In the genomic region with DNA sequence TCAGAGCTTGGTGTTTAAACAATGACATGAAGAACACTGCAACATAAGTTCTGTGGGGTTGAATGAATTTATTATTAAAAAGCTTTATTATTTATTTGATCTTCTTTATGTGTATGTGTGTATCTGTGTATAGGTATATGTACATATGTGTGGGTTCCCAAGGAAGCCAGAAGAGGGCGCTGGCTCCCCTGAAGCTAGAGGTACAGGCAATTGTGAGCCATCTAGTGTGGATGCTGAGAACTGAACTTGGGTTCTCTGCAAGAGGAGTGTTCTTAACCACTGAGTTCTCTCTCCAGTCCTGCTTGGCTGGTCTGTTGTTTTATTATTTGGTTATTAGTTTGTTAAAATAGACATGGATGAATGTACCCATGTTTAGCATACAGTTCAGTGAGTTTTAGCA, we compare ENCODE assay signal across 23 mouse cellular contexts. TPM values are rescaled to one million over a fixed set of nuclear protein-coding genes. Genes with fewer than 3 reads are reported as not detected.
DNase-seq lines count a peak whose midpoint lies in the region; ATAC-seq and TF ChIP-seq lines count a peak whose summit lies in the region.
"Had no signal": no experiment of that assay in that cellular context is flagged by ENCODE, and none has a peak within 500 bp of the region (broad histone marks: within the 10 kb centered on the region; RNA-seq: fewer than 3 reads in every experiment).

No protein-coding gene starts in this region.

- peaks cover 25% of the 10 kb centered on the region for H3K36me3 ChIP-seq in midbrain, postnatal 0 days (ENCODE audit: insufficient read depth, low read length)
- H3K36me3 ChIP-seq in midbrain, embryonic 13.5 days = peaks cover 49% of the 10 kb centered on the region
- peaks cover 11% of the 10 kb centered on the region; the same call in 1 of the 2 replicates for H3K36me3 ChIP-seq in stomach, postnatal 0 days (ENCODE audit: control insufficient read depth, insufficient read depth, low read length)

- H3K9ac ChIP-seq in midbrain, postnatal 0 days (replicated peaks; ENCODE audit: low read length, poor library complexity, severe bottlenecking) = no peak overlapping the region
- H3K9ac ChIP-seq in midbrain, embryonic 13.5 days (replicated peaks) = no peak overlapping the region
- no peak overlapping the region for H3K9ac ChIP-seq in stomach, postnatal 0 days (ENCODE audit: low read length)
- H3K9ac ChIP-seq: heart, embryonic 15.5 days; hindbrain, embryonic 15.5 days; liver, embryonic 12.5 days; neural tube, embryonic 12.5 days had no signal

- peak; percentile 26 for DNase-seq in CD4-positive, CD25-positive, alpha-beta regulatory T cell, adult 2 months (ENCODE audit: low read depth, low spot score)
- DNase-seq in layer of hippocampus, adult 2 months (ENCODE audit: low spot score in 2 of 2) = no peak
- DNase-seq in layer of hippocampus, postnatal 36 days = no peak
- DNase-seq in midbrain, postnatal 0 days (ENCODE audit: low spot score) = no peak
- no peak for DNase-seq in stomach, postnatal 0 days (ENCODE audit: low spot score)
- no peak for DNase-seq in urinary bladder, postnatal 25 days (ENCODE audit: low spot score)
- DNase-seq: adrenal gland, adult 2 months; cerebellum, adult 18-20 months; cerebellum, postnatal 14 days; gastrocnemius, postnatal 36 days; heart, postnatal 36 days; kidney, adult 11 months; right cerebral cortex, postnatal 14 days; thymus, postnatal 25 days had no signal

- H3K27me3 ChIP-seq in midbrain, postnatal 0 days (ENCODE audit: insufficient read depth, low read length) = no peaks in the 10 kb centered on the region
- H3K27me3 ChIP-seq in midbrain, embryonic 13.5 days = no peaks in the 10 kb centered on the region
- H3K27me3 ChIP-seq in stomach, postnatal 0 days (ENCODE audit: control insufficient read depth, insufficient read depth, low read length) = no peaks in the 10 kb centered on the region
- H3K27me3 ChIP-seq: CH12.LX; heart, embryonic 15.5 days; hindbrain, embryonic 15.5 days; liver, embryonic 12.5 days; neural tube, embryonic 12.5 days had no signal

- no peaks in the 10 kb centered on the region for H3K4me1 ChIP-seq in midbrain, postnatal 0 days (ENCODE audit: insufficient read depth, low read length)
- no peaks in the 10 kb centered on the region for H3K4me1 ChIP-seq in midbrain, embryonic 13.5 days (replicated peaks)
- H3K4me1 ChIP-seq in stomach, postnatal 0 days (replicated peaks; ENCODE audit: control insufficient read depth, insufficient read depth) = no peaks in the 10 kb centered on the region
- H3K4me1 ChIP-seq: heart, embryonic 15.5 days; hindbrain, embryonic 15.5 days; liver, embryonic 12.5 days; midbrain, embryonic 10.5 days; neural tube, embryonic 12.5 days had no signal

- no peak overlapping the region for H3K4me3 ChIP-seq in layer of hippocampus, adult 2 months
- no peak overlapping the region for H3K4me3 ChIP-seq in midbrain, postnatal 0 days (ENCODE audit: low read depth, low read length)
- H3K4me3 ChIP-seq in midbrain, embryonic 13.5 days (replicated peaks) = no peak overlapping the region
- H3K4me3 ChIP-seq in stomach, postnatal 0 days (ENCODE audit: low read depth, low read length) = no peak overlapping the region
- H3K4me3 ChIP-seq: forebrain, embryonic 10.5 days; heart, embryonic 15.5 days; hindbrain, embryonic 15.5 days; liver, embryonic 12.5 days; midbrain, embryonic 10.5 days; neural tube, embryonic 12.5 days had no signal

- H3K27ac ChIP-seq in layer of hippocampus, adult 2 months = no peak overlapping the region
- H3K27ac ChIP-seq in midbrain, postnatal 0 days (ENCODE audit: low read depth, low read length) = no peak overlapping the region
- no peak overlapping the region for H3K27ac ChIP-seq in midbrain, embryonic 13.5 days
- no peak overlapping the region for H3K27ac ChIP-seq in stomach, postnatal 0 days (replicated peaks)
- H3K27ac ChIP-seq: forebrain, embryonic 10.5 days; heart, embryonic 15.5 days; hindbrain, embryonic 15.5 days; liver, embryonic 12.5 days; midbrain, embryonic 10.5 days; neural tube, embryonic 12.5 days had no signal

- TF ChIP-seq EP300 in stomach, postnatal 0 days (optimal IDR thresholded peaks at IDR 0.05) = no peak

- no peak overlapping the region for H3K4me2 ChIP-seq in midbrain, postnatal 0 days (ENCODE audit: low read depth, low read length, poor library complexity, severe bottlenecking)
- no peak overlapping the region for H3K4me2 ChIP-seq in midbrain, embryonic 13.5 days (replicated peaks)
- H3K4me2 ChIP-seq in stomach, postnatal 0 days (replicated peaks; ENCODE audit: low read depth) = no peak overlapping the region
- H3K4me2 ChIP-seq: heart, embryonic 15.5 days; hindbrain, embryonic 15.5 days; liver, embryonic 12.5 days; neural tube, embryonic 12.5 days had no signal

- 92% methylated on average over 1 of the region's 1 CpGs for WGBS in midbrain, postnatal 0 days
- 93% methylated on average over 1 of the region's 1 CpGs for WGBS in midbrain, embryonic 13.5 days
- WGBS in stomach, postnatal 0 days = 90% methylated on average over 1 of the region's 1 CpGs

- no peaks in the 10 kb centered on the region for H3K9me3 ChIP-seq in midbrain, postnatal 0 days (ENCODE audit: low read length)
- H3K9me3 ChIP-seq in midbrain, embryonic 13.5 days = no peaks in the 10 kb centered on the region
- no peaks in the 10 kb centered on the region for H3K9me3 ChIP-seq in stomach, postnatal 0 days (ENCODE audit: control insufficient read depth, low read length)
- H3K9me3 ChIP-seq: hindbrain, embryonic 15.5 days; liver, embryonic 12.5 days; neural tube, embryonic 12.5 days had no signal

- TF ChIP-seq CTCF in layer of hippocampus, adult 2 months (conservative IDR thresholded peaks at IDR 0.05) = peak; percentile 43
- TF ChIP-seq CTCF in midbrain, postnatal 0 days (IDR thresholded peaks at IDR 0.05) = peak; percentile 49
- TF ChIP-seq CTCF in stomach, postnatal 0 days (IDR thresholded peaks at IDR 0.05; ENCODE audit: low read depth) = peak; percentile 26

- no peak for ATAC-seq in CD4-positive, CD25-positive, alpha-beta regulatory T cell, adult 4 months
- no peak for ATAC-seq in midbrain, postnatal 0 days (ENCODE audit: low FRiP score)
- no peak for ATAC-seq in midbrain, embryonic 13.5 days
- ATAC-seq in stomach, postnatal 0 days (ENCODE audit: low FRiP score, low TSS enrichment) = no peak
- ATAC-seq: liver, embryonic 12.5 days had no signal

RNA-seq across cellular contexts. Expression of gene Sirt5, which starts 7.6 kb away (rescaled TPM):
- 10 to 100 TPM; 26.9 to 48.4 TPM for polyA plus RNA-seq in CD4-positive, CD25-positive, alpha-beta regulatory T cell, adult 4 months (2017; shearing (Covaris generic))
- 10 to 100 TPM; 16.3 to 21.7 TPM for total RNA-seq in layer of hippocampus, adult 2 months (2021)
- total RNA-seq in layer of hippocampus, postnatal 36 days (2021) = 10 to 100 TPM; 16.9 to 18.8 TPM
- total RNA-seq in midbrain, postnatal 0 days (2014; rRNA removed) = 26.7 and 38.8 TPM in 2 replicates
- 25.4 and 26.1 TPM in 2 replicates for polyA plus RNA-seq in midbrain, postnatal 0 days (2015; fragmentation: Nextera tagmentation; extraction: Ambion mirVana)
- polyA plus RNA-seq in midbrain, embryonic 13.5 days (2015; fragmentation: Nextera tagmentation; extraction: Ambion mirVana) = 40.8 and 41.7 TPM in 2 replicates
- 12.5 and 13.6 TPM in 2 replicates for polyA plus RNA-seq in stomach, postnatal 0 days (2015; fragmentation: Nextera tagmentation; extraction: Ambion mirVana)

RNA-seq across cellular contexts. Expression of gene Nol7, which starts 25.3 kb away (rescaled TPM):
- polyA plus RNA-seq in CD4-positive, CD25-positive, alpha-beta regulatory T cell, adult 4 months (2017; shearing (Covaris generic)) = 100 to 1,000 TPM; 126 to 136 TPM
- 10 to 100 TPM; 88.4 to 89.6 TPM for total RNA-seq in layer of hippocampus, adult 2 months (2021)
- total RNA-seq in layer of hippocampus, postnatal 36 days (2021) = 10 to 100 TPM; 78.6 to 84.6 TPM
- 40.8 and 62.4 TPM in 2 replicates for total RNA-seq in midbrain, postnatal 0 days (2014; rRNA removed)
- 195 and 198 TPM in 2 replicates for polyA plus RNA-seq in midbrain, postnatal 0 days (2015; fragmentation: Nextera tagmentation; extraction: Ambion mirVana)
- polyA plus RNA-seq in midbrain, embryonic 13.5 days (2015; fragmentation: Nextera tagmentation; extraction: Ambion mirVana) = 180 and 182 TPM in 2 replicates
- polyA plus RNA-seq in stomach, postnatal 0 days (2015; fragmentation: Nextera tagmentation; extraction: Ambion mirVana) = 118 and 119 TPM in 2 replicates
